Mouse (Mus musculus) brain, adult 10 weeks (tissue): ENCODE results near the gene Defa17. TPM values are rescaled to one million over a fixed set of nuclear protein-coding genes. Genes with fewer than 3 reads are reported as not detected.

ENCODE experiments used
- polyA plus RNA-seq: library from polyadenylated mRNA; stranded (reverse); fragments of 350-450 nt; fragmentation: Illumina TruSeq; extraction: RNeasy Lipid Tissue Mini Kit (QIAGEN cat#74804); gene quantifications from one replicate; pipeline ENCODE4 v1.2.3, GENCODE M21; 2015; ENCODE audit warnings: low read depth, low replicate concordance

Defa17 gene
- polyA plus RNA-seq: not detected

DNA sequence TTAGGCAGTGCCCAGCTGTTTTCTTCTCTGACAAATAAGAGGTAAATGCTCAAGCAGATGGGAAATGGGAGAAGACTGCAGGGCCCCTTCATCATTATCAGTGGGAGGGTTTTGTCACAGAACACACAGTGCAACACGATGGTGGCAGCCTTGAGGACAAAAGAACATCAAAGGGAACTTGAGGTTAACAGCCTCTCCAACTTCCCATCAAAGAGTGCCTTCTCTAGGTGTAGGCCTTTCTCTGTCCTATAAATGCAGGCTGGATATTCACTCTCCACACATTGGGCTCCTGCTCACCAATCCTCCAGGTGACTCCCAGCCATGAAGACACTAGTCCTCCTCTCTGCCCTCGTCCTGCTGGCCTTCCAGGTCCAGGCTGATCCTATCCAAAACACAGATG lies at the start of gene Defa17:
Gene Defa17, plus strand, starts transcription at position 301 of the 400 bp plus-strand sequence.

DNA sequence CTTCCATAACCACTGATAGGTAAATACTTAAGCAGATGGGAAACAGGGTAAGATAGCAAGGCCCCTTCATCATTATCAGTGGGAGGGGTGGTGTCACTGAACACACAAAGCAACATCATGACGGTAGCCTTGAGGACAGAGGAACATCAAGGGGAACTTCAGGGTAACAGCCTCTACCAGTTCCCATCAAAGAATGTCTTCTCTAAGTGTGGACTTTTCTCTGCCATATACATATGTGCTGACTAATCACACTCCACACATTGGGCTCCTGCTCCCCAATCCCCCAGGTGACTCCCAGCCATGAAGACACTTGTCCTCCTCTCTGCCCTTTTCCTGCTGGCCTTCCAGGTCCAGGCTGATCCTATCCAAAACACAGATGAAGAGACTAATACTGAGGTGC lies 37.7 kb upstream of the Defa17 start, which contains the start of gene Defa26:
Gene Defa26, plus strand, starts transcription at position 301 of the 400 bp plus-strand sequence.

DNA sequence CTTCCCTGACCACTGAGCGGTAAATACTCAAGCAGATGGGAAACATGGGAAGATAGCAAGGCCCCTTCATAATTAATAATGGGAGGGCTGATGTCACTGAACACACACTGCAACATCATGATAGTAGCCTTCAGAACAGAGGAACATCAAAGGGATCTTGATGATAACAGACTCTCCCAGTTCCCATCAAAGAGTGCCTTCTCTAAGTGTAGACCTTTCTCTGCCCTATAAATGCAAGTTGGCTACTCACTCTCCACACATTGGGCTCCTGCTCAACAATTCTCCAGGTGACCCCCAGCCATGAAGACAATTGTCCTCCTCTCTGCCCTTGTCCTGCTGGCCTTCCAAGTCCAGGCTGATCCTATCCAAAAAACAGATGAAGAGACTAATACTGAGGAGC lies 9.9 kb downstream of the Defa17 start, which contains the start of gene Defa34:
Gene Defa34, plus strand, starts transcription at position 301 of the 400 bp plus-strand sequence.

DNA sequence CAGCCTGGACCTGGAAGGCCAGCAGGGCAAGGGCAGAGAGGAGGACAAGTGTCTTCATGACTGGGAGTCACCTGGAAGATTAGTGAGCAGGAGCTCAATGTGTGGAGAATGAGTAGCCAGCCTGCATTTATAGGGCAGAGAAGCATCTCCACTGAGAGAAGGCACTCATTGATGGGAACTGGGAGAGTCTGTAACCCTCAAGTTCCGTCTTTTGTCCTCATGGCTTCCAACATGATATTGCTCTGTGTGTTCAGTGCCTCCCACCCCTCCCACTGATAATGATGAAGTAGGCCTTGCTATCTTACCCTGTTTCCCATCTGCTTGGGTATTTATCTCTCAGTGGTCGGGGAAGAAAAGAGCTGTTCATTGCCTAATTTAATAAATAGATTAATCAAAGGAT lies 48.0 kb downstream of the Defa17 start, which contains the start of gene AY761184:
Gene AY761184, minus strand, starts transcription at position 101 of the 400 bp plus-strand sequence.

Other genes with a start within 250 kb of the Defa17 start
- not detected for gene Defa36, start 228.4 kb upstream of the Defa17 start, polyA plus RNA-seq
- not detected for gene Gm7849, start 199.2 kb upstream of the Defa17 start, polyA plus RNA-seq
- gene Defa20, start 146.5 kb upstream of the Defa17 start, polyA plus RNA-seq: not detected
- gene Defa32, start 126.7 kb upstream of the Defa17 start, polyA plus RNA-seq: not detected
- gene Defa37, start 90.4 kb upstream of the Defa17 start, polyA plus RNA-seq: not detected
- not detected for gene Defa28, start 72.8 kb upstream of the Defa17 start, polyA plus RNA-seq
- gene Gm7861, start 61.3 kb upstream of the Defa17 start, polyA plus RNA-seq: not detected
- gene Defa26, start 37.6 kb upstream of the Defa17 start, polyA plus RNA-seq: not detected
- gene Defa34, start 10.0 kb downstream of the Defa17 start, polyA plus RNA-seq: not detected
- not detected for gene AY761184, start 47.9 kb downstream of the Defa17 start, polyA plus RNA-seq
- gene Defa24, start 78.7 kb downstream of the Defa17 start, polyA plus RNA-seq: not detected
- not detected for gene Defb50, start 167.8 kb downstream of the Defa17 start, polyA plus RNA-seq
- not detected for gene Defb2, start 184.1 kb downstream of the Defa17 start, polyA plus RNA-seq
- not detected for gene Defb10, start 203.1 kb downstream of the Defa17 start, polyA plus RNA-seq
- not detected for gene Defb9, start 229.6 kb downstream of the Defa17 start, polyA plus RNA-seq